Mouse (Mus musculus) kidney, adult 2 months (tissue): ENCODE results near the gene Rnf145.

Experiments
- CTCF ChIP-seq: fragments of 200-500 bp; conservative IDR thresholded peaks from 2 replicates; pipeline ENCODE4 v1.5.1; 2011; ENCODE audit warnings: low read depth, mild to moderate bottlenecking, control low read depth, low read length, moderate library complexity, mixed read lengths; ENCODE audit not compliant: insufficient read depth, insufficient read length
- POLR2A ChIP-seq: fragments of 200-500 bp; IDR thresholded peaks from one replicate; pipeline ENCODE4 v1.6.1; 2011; ENCODE audit warnings: low read depth, low read length, control low read depth

DNA sequence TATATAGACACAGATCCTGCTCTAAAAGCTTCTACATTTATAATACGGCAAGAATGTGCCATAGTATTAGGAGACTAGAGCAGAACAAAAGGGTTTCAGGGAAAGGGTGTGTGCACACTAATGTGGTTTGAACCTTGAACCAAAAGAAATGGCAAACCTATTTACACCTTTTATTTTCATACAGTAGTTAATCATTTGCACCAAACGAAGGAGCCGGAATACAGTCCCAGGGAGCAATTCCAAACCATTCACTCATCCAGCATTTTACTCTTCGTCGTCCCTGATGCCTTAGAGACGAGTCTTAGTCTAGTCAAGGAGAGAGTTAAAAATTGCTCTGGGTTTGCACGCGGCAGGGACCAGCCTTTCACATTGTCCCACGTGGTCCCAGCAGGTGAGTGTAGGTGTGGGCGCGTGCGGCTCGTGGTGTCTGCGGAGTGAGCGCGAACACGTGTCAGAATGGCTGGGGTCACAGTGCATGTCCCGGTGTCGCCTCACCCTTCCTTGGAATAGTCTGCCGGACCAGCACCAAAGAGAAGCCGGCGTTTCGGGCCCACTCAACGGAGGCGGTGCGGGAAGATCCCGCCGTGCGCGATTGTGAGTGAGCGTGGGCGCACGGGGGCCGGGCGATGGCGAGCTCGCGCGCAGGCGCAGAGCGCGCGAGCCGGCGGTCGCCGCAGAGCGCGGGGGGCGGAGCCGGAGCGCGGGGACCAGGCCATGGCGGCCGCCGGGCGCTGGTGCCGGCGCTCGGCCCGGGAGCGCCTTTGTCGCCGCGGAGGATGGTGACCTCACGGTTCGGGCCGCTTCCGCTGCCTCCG lies at the start of gene Rnf145:
- TF ChIP-seq CTCF (no peak), POLR2A (no peak)
